Mouse (Mus musculus): ENCODE measurements around the gene Dbi. TPM values are rescaled to one million over a fixed set of nuclear protein-coding genes. Genes with fewer than 3 reads are reported as not detected.

The Dbi gene
- total RNA-seq, 1 experiment from 2014 or later: 1,093 TPM

- DNase-seq: no peak
Observed at GRCm38 (mm10) chr1:120121930-120122530, 1.2 kb upstream of the Dbi start.

DNA sequence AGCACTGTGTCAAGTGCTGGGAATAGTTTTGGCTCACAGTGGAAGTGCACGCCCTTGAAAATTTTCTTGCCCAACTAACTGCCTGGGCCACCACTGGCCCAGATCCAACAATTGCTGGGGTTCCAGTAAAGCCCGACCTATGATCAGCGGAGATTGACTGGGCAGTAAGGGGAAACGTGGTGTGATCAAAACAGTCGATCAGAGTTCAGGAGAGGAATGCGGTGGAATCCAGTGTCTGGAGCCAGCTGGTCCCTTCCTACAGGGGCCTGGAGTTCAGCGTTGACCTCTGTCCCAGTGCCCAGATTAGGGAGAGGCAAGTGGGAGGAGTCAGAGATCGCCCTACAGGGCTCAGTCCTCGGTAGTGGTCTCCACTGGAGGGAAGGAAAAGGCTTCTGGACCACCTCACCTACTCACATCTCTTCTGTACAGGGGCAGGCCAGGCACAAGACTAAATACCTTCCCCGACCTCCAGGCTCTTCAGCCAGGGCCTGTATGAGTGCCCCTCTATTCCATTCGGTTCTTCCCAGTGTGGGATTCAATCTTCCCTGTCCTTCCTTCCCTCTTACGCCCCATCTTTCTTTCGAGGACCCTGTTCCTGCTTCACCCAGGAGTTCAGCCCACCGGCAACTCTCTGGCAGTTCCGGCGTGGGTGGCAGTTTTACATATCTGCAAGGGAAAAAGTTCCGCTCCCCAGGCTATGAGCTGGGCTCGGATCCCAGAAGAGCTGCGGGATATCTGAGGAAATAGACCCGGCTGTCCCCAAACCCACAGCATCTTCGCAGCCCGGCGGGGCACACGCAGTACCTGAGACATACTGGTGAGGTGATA is 523 bp downstream of the Dbi start:
- peak; percentile 78 for DNase-seq

- no peak for DNase-seq
Observed at GRCm38 (mm10) chr1:120119389-120119788, 1.5 kb downstream of the Dbi start.

DNA sequence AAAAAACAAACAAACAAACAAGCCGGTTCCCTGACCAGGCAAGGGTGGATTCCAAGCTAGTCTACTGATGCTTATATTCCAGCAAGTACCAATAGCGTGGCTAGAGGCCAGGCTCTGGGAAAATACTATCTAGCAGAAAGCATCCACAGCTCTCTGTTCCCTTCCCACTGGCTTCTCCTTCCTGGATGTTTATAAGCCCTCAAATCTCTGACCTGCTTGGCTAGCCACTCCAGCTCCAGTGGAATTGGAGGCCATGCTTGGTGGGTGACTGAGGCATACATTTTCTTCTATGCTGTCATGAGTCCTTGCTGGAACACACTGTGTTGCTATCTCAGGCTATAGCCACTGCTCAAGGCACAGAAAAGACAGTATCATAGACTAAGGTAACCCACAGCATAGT is 2.0 kb downstream of the Dbi start:
- DNase-seq: no peak

GRCm38 (mm10) chr1:120116106-120116505 is 4.8 kb downstream of the Dbi start:
- DNase-seq: peak; percentile 73

DNA sequence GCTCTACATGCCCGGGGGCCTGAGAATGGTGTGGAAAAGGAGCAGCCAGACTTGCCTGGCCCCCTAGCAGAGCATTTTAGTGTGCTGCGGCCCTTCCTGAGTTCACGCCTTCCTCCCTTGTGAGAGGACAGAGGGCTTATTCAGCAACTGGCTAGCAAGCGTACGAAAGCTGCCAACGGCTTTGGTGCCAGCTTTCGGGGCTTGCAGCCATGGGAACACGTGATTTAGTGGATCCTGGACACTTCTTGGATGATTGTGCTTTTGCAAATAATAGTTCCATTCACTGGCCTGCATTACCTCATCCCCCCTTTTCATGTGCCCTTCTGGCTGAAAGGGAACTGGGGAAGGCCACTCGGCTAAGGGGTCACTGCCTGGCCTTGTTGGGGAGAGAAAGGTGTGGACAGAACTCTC is 5.2 kb downstream of the Dbi start:
- DNase-seq: peak; percentile 83

DNA sequence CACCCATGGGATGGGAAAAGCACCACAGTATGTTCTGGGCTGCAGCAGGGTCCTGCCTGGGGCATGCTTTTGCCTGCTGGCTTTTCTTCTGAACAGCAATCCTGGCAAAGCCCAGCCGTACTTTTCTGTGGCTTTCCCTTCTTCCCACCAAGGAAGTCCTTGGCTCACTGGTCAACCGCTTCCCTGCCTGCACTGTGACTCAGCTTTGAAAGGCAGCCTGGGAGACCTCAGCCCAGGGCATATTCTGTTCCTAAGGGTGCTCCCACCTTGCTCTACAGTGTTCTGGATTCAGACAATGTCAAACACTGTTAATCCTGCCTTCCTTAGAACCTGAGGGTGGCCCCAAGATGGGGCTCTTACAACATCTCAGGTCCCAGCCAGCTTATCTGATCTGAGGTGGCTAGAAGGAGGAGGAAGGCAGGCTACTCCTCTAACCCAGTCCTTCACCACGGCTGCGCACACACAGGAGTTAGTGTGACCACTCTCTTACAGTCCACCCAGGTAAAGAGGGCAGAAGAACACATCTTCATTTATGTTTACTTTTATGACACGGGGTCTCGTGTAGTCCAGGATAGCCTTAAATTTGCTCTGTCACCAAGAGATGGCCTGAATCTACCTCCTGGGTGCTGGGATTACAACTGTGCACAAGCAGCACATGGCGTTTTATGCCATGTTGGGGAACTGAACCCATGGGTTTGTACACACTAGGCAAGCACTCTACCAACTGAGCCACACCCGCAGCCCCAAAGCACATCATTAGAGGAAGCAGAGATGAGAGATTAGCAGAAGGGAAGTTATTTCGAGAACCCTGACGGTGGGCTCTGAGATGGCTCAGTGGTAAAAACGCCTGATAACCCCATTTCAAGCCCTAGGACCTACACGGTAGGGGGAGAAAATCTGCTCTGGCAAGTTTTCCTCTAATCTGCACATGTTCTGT is 8.4 kb downstream of the Dbi start:
- peak; percentile 18 for DNase-seq

DNA sequence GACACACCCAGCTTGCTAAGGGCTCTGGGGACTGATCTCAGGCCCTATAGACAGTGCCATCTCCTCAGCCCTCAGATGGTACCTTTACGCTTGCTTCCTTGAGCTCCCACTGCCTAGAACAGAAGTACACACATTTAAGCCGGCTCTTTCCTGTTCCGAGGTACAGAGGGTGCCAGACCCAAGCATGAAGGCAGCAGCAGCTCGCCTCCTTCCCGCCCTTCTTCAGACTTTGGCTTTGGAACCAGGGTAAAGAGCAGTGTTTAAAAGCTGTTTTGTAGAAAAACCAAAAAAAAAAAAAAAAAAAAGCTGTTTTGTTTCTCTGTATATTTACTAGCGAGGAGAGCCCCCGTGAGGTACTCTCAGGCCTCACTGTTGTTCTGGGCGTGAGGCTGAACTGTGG is 9.1 kb downstream of the Dbi start:
- no peak for DNase-seq

DNA sequence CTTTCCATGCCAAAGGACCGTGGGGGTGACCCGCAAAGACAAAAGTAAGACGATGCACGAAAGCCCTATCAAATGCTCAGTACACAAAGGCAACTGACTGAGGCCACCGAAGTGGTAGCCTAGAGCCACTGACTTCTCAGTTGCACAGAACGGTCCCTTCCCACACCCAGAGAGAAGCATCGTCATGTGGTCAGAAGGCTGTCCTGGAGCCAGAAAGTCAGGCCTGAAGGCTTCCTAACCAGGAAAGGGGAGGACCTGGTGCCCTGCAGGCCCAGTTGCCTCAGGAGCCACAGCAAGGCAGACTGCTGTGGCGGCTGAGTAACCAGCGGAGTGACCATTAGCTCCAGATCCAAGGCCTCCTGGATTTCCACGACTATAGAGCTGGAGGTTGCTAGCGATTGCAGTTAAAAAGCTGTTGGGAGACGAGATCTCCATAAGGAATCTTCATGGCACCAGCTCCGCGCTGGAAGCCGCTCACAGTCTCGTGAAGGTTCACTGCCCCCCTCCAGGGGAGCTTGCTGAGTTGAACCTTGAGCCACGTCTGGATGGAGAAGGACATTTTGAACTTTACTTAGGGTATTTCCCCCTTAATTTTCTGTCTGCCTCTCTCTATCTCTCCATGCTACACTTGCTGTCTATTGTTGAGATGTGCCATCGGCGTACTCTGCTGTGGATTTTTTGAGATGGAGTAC is 11.0 kb downstream of the Dbi start:
- no peak for DNase-seq

GRCm38 (mm10) chr1:120105556-120105959 is 15.3 kb downstream of the Dbi start:
- peak; percentile 37 for DNase-seq

DNA sequence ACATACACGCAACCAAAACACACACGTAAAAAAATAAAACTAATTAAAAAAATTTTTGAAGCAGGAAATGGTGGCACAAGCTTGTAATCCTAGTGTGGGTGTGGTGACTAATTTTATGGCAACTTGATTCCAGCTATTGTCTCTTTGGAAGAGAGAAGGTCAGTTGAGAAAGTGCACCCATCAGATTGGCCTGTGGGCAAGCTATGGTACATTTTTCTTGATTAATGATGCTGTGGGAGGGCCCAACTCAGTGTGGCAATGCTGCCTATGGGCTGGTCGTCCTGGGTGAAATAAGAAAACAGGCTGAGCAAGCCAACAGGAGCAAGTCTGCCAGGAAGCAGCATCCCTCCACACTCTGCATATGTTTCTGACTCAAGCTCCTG is 19.7 kb downstream of the Dbi start:
- no peak for DNase-seq

DNA sequence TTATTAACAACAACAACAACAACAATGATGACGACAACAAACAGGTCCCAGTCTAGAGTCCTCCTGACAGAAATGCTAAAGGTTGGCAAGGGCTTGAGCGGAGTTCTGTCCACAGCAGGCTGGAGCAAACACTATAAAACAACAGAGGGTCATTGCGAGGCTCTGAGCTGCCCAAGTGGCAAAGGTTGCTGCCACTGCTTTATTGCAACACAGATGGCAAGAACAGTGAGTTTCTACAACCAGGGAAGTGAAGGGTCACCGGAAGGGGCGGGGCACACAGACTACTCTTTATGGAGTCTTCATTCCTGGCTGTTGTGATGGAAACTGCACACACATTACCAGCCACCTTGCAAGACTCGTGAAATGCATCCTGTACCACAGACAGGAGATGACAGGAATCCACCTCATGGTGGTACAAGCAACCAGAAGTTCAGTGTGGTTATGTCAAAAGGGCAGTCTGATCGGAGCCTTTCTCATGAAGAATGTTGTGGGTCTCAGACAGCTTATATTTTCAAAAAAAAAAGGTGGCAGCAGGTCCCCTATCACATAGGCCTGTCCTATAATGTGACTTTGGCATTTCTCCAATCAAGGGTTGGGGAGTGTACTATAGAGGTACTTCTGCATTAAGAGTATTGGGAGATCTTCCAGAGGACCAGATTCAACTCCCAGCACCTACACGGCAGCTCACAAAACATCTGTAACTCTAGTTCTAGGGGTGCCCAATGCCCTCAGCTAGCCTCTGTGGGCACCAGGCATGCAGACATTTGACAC is 20.2 kb downstream of the Dbi start:
- peak; percentile 55 for DNase-seq

GRCm38 (mm10) chr1:120099483-120099882 is 21.4 kb downstream of the Dbi start:
- DNase-seq: peak; percentile 24

DNA sequence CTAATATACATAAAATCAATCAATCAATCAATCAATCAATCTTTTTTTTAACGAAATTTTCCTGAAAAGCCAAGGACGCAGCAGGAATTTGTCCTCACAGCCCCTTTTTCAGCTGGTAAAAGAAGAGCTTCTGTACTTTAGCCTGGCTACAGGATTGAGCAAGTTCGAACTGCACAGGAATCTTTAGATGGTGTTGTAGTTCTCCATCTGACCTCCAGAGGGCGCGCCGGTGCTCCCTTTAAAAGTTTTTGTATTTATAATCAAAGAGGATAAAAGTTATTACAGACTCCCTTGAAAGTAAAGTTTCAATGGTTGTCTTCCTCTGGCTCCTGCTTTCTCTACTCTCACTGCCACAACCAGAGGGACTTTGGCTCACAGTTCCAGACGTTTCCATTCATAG is 22.6 kb downstream of the Dbi start:
- DNase-seq: peak; percentile 80

DNA sequence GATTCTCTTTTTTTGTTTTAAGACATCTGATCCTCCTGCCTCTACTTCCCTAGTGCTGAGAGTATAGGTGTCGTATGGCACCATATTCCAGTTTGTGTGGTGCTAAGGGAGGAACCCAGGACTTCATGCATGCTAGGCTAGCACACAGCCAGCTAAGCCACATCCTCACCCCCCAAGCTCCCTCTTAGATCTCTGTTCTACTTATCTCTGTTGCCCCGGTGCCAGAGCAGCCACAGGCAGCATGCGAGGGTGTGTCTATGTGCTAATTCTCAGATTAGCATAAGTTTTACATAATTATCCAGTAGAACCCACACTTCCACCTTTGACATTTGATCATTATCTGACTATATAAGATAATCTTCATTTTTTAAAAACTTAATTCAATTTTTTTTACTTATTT is 26.0 kb downstream of the Dbi start:
- no peak for DNase-seq

- peak; percentile 94 for DNase-seq
Observed at GRCm38 (mm10) chr1:120093482-120094134, 27.3 kb downstream of the Dbi start.

GRCm38 (mm10) chr1:120090880-120091570 is 29.9 kb downstream of the Dbi start:
- DNase-seq: no peak

DNA sequence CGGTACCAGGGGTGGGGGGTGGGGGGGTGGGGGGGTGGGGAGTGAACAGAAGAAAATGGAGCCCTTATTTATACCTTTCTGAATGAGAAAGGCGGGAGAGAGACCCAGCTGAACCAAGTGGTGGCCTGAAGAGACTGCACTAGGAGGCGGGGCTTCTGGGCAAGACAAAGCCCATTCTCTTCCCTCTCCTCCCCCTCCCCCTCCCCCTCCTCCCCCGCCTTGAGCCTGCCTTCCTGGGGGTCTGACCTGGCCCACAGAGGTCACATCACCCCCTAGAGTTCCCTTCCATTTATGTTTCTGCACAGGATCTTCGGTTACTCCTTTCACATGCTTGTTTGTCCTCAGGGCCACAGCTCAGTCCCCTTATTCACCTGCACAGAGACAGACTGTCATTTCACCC is 31.7 kb downstream of the Dbi start:
- no peak for DNase-seq

GRCm38 (mm10) chr1:120086644-120087043 is 34.2 kb downstream of the Dbi start:
- no peak for DNase-seq

DNA sequence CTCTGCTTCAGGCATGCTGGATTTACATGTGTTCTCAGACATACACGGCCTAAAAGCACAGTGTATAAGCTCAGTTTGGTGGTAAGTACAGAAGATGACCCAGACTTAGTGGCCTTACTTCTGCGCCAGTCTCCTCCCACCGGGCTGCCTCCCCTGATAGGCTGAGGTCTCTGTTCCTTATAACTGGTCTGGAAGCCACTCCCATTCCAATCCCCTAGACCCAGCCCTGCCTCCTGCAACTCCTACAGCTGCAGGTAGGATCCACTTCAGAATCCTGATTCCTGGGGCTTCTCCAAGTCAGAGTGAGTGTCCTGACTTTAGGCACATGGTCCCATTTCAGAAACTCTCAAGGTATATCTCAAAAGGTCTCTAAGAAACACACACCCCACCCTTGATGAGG is 35.2 kb downstream of the Dbi start:
- DNase-seq: no peak
